ENCODE assay signal across 9 mouse cellular contexts in the genomic region with DNA sequence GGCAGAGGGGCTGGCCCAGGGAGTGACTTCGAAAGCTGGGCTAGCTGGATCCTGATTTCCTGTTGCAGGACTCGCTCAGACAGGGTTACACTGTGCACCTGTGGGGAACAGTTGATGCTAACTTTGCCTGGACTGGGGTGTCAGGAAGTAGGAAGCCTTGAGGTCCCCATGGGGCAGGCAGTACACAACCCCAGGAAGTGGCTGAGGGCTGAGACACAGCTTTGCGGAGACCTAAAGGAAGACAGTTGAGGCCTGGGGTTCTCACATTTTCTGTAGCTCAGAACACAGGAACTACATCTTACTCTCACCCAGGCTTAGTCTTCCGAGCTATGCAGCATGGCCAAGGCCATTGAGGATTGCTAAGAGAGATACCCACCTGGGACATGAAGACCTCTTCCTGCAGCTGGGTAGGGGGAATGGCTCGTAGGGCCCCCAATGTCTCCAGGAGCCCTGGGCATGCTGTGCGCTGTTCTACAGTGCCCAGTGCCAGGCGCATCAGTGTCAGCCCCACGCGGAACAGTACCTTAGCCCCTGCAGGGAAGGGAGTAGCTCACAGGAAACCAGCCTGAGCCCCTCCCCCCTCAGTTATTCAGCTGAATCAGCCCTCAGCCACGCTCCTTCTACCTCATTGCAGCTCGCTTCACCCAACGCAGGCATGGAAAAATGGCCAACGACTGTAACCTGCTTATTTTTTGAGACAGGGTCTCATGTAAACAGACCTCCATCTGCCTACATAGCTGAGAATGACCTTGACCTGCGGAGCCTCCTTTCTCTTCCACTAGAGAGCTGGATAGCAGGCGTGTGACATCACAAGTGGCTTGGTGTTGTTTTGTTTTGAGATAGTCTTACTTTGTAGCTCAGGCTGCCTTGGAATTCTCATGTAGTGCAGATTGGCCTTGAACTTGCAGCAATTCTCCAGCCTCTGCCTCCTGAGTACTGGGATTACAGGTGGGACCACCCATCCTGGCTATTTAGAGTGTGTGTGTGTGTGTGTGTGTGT. TPM values are rescaled to one million over a fixed set of nuclear protein-coding genes. Genes with fewer than 3 reads are reported as not detected.
A peak's percentile ranks its signal among the peaks of the same experiment; 100 is the strongest.
DNase-seq lines count a peak whose midpoint lies in the region.
"Had no signal": no experiment of that assay in that cellular context is flagged by ENCODE, and none has a peak within 500 bp of the region (broad histone marks: within the 10 kb centered on the region; RNA-seq: fewer than 3 reads in every experiment).

No protein-coding gene starts in this region.

- DNase-seq in adrenal gland, postnatal 14 days, result peak; percentile 60
- DNase-seq in adrenal gland, postnatal 25 days, result no peak
- DNase-seq in spleen, adult 18-20 months, result peak; percentile 72 to 73
- no peak for DNase-seq in spleen, adult 12 weeks (ENCODE audit: low spot score)
- DNase-seq in lung, postnatal 4 days, result peak; percentile 44 to 55
- peak; percentile 84 to 88 for DNase-seq in thymus, postnatal 36 days
- no peak for DNase-seq in cerebellum, postnatal 36 days
- no peak for DNase-seq in adrenal gland, adult 8-10 months
- DNase-seq: kidney, adult 9 months had no signal

RNA-seq across cellular contexts. Expression of gene Tbc1d10c, which starts 5.8 kb away (rescaled TPM):
- 1.9 and 15.1 TPM in 2 replicates for total RNA-seq in adrenal gland, postnatal 14 days (2021)
- 1.0 TPM in 1 of 2 replicates, not detected in the other for total RNA-seq in adrenal gland, postnatal 25 days (2021)
- 1 to 10 TPM; 1.6 to 2.8 (median 1.9) TPM for total RNA-seq in adrenal gland, adult 8-10 months (2022)

RNA-seq across cellular contexts. Expression of gene Ppp1ca, which starts 6.6 kb away (rescaled TPM):
- 369 and 402 TPM in 2 replicates for total RNA-seq in adrenal gland, postnatal 14 days (2021)
- 373 and 392 TPM in 2 replicates for total RNA-seq in adrenal gland, postnatal 25 days (2021)
- 100 to 1,000 TPM; 371 to 396 (median 387) TPM for total RNA-seq in adrenal gland, adult 8-10 months (2022)

RNA-seq across cellular contexts. Expression of gene Carns1, which starts 10.0 kb away (rescaled TPM):
- total RNA-seq in adrenal gland, postnatal 14 days (2021), result 2.6 and 4.1 TPM in 2 replicates
- total RNA-seq in adrenal gland, postnatal 25 days (2021), result 2.6 and 4.1 TPM in 2 replicates
- total RNA-seq in adrenal gland, adult 8-10 months (2022), result 1 to 10 TPM; 3.6 to 6.8 (median 5.2) TPM

RNA-seq across cellular contexts. Expression of gene Rad9a, which starts 16.2 kb away (rescaled TPM):
- total RNA-seq in adrenal gland, postnatal 14 days (2021), result 8.2 and 10.7 TPM in 2 replicates
- total RNA-seq in adrenal gland, postnatal 25 days (2021), result 10.1 and 10.8 TPM in 2 replicates
- 10 to 100 TPM in 3 of 4 experiments, 1 to 10 TPM in 1; 8.7 to 14.3 (median 11.9) TPM for total RNA-seq in adrenal gland, adult 8-10 months (2022)

RNA-seq across cellular contexts. Expression of gene Rps6kb2, which starts 22.1 kb away (rescaled TPM):
- total RNA-seq in adrenal gland, postnatal 14 days (2021), result 29.1 and 34.4 TPM in 2 replicates
- 48.8 and 52.6 TPM in 2 replicates for total RNA-seq in adrenal gland, postnatal 25 days (2021)
- total RNA-seq in adrenal gland, adult 8-10 months (2022), result 10 to 100 TPM; 29.2 to 53.0 (median 46.7) TPM

Comparison
In these comparisons a context has a peak if more than half of its experiments do, and no peak if none do; other contexts are left out.
1. DNase-seq: peak in adrenal gland, postnatal 14 days (single experiment), spleen, adult 18-20 months (2 of 2), lung, postnatal 4 days (2 of 2) and thymus, postnatal 36 days (2 of 2); none in adrenal gland, postnatal 25 days (single experiment), spleen, adult 12 weeks (single experiment), cerebellum, postnatal 36 days (0 of 2) and adrenal gland, adult 8-10 months (single experiment).